Mouse (Mus musculus) adrenal gland, postnatal 14 days (tissue): ENCODE measurements around the gene Erlec1. TPM values are rescaled to one million over a fixed set of nuclear protein-coding genes. Genes with fewer than 3 reads are reported as not detected.

ENCODE experiments used
- DNase-seq: peaks from one replicate; pipeline ENCODE4 v3.0.0; 2021; ENCODE audit warnings: mixed read lengths
- long read RNA-seq, 2 experiments: library from polyadenylated mRNA; stranded (forward); transcript quantifications; one replicate each; pipeline ENCODE4 v2.0.0; 2021
- total RNA-seq: library from RNA; stranded (reverse); gene quantifications from 2 replicates; pipeline ENCODE4 v1.2.3, GENCODE M21; 2021

Gene Erlec1
- total RNA-seq = 54.5 and 67.3 TPM in 2 replicates
- long read RNA-seq, experiment 1, transcript Erlec1-201 (14 exons, 2,532 nt) = major isoform, 7 of 15 reads
- long read RNA-seq, experiment 1, partial matches to known transcripts = 4 of 15 reads
- long read RNA-seq, experiment 1, other reads (novel, unspliced or antisense) = 4 of 15 reads
- long read RNA-seq, experiment 2, transcript Erlec1-201 (14 exons, 2,532 nt) = major isoform, 9 of 15 reads
- long read RNA-seq, experiment 2, partial matches to known transcripts = 3 of 15 reads
- long read RNA-seq, experiment 2, other reads (novel, unspliced or antisense) = 3 of 15 reads

GRCm38 (mm10) chr11:30954279-30954725 lies at the start of gene Erlec1:
Gene Erlec1, minus strand, starts transcription at chr11:30954335.
- peak; percentile 94 for DNase-seq

DNA sequence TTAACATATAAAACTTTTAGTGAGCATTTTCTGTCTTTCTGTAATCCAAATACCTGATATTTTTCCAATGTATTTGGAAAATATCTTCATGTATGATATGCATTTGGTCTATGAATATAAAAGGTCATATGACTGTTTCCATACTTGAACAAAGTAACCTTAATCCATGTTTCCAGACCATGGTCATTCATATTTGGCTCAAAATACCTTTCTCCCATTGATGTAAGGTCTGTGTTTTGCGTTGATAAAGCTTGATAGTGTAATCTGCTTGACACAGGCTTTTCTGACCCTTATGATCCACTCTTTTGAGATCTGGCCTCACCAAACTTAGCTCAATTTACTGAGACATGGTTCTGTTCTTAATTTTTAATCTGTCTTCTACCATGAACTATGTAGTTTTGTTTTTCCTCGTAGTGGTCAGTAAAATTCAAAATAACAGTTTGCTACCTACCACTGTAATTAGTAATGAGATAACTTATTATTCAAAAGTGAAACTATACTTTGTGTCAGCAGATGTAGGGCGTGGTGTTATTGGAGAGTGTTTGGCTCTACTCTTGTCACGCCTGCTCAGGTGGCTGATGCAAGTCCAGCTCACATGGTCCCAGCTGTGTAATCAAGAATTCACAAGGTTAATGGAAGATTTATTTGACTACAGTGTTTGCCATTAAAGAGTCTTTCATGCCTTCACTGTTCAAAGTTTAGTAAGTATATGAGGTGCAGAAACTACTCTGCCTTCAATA lies 47.2 kb upstream of the Erlec1 start:
- no peak for DNase-seq

DNA sequence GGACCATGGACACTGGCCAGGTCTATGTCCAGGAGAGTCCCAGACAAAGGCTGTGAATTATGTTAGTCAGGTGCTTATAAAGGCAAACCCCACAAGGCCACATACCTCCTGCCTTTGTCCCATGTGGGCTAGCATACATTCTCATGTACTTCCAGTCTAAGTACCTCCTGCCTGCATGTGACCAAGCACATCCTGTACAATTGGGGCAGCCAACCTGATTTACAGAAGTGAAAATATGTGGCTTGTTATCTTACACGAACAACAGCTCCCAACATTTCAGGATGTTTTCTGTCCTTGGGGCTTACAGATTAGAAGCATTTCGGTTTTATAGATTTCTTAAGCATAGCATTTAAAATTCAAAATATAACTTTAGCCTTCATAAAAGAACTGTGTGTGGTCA lies 45.9 kb upstream of the Erlec1 start:
- DNase-seq = no peak

- no peak for DNase-seq
Observed at GRCm38 (mm10) chr11:30998704-30999103, 44.6 kb upstream of the Erlec1 start.

GRCm38 (mm10) chr11:30998199-30998598 lies 44.1 kb upstream of the Erlec1 start:
- no peak for DNase-seq

DNA sequence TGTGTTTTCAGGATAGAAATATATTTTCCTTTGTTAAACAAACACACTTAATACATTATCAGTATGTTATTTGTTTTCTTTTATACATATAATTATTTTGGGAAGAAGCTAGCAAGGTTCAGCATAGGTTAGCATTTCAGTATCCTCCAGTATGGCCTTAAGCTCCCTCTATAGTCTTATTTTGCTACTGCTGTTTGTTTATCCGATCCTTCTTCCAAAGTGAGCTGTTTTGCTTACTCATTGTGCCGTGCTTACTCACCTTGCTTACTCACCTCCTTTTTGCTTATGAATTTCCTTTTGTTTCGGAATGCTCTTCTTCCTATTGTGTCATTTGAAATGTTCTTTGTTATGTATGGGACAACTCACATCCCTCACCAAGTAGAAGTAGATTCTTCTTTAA lies 42.5 kb upstream of the Erlec1 start:
- no peak for DNase-seq

DNA sequence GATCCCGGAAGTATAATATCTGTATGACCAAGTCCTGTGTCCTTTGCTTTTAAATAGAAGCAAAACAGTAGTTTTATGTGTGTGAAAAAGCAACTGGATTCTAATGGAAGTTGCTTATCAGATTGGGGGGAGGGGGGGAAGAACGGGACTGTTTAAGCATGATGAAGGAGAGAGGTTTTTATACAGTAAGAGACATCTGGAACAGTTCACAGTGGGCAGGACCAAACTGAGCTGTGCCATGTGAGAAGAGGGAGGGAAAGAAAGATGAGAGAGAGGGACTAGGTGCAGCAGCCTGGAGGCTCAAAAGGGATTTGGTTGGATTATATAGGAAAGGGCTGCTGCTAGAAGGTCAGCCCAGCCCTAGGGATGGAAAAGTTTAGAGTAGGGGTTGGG lies 32.5 kb upstream of the Erlec1 start:
- DNase-seq = no peak

DNA sequence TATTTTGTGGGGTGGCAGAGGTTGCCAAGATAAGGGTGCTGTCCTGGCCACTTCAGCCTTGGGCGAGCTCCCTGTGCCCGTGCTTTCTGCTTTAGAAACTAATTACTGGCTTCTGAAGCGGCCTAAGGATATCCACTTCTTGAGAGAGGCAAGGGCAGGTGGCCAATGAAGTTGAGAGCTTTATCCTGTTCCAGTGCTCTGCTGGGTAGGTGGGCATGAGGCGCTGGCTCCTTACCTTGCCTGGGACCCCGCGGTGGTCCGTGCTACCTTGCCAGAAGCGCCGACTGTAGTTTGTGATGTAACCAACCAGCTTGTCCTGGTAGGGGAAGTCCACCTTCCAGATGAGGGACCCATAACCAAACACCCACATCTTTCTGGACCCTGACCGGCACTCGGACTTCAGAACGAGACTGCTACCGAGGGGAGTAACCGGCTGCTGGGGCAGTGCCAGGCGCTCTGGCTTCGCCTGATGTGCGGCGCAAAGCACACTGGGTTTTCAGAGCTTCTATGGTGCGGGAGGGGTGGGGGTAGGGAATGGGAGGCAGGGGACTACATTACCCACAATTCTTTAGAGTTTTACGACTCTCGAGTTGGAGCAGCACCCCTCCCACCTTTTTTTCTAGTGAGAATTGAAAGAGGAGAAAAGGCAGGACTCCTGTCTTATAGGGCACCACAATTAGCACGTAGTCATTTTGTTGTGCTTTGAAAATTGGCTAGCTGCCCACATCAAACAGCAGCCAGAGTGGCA lies 31.9 kb upstream of the Erlec1 start, which contains the start of gene Chac2:
TSS of gene Chac2 (minus strand) at position 474 of the 748 bp plus-strand sequence.
- DNase-seq = peak; percentile 95

- DNase-seq = no peak
Observed at GRCm38 (mm10) chr11:30985237-30985636, 31.1 kb upstream of the Erlec1 start.

DNA sequence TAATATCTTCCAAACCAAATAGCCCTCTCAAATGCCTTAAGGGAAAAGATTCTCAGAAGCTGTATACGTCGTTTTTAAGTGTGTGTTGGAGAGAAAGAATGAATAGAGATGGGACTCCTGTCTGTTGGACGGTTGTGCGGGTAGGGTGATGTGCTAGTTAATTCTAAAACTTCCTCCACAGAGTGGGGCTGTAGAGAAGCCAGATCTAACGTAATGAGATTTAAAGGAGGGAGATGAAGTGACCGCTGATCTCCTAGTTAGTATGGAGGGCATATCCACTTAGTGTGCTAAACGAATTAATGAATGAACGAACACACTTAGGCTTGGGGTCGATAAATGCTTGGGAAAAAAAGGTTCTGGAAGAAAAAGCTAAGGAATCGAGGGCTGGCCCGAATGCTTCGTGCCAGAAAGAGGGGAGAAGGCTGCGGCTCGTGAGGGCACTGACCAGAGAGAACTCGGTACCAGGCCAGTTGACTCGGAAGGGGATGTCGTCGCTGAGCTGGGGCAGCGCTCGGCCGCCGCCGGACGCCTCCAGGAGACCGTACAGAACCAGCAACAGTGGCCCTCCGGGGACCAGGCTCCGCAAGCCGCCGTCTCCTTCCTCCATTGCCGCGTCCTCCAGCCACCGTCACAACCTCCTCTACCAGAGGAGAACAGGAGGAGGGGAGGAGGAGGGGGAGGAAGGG lies 523 bp downstream of the Erlec1 start:
- DNase-seq = peak; percentile 64

GRCm38 (mm10) chr11:30952829-30953228 lies 1.3 kb downstream of the Erlec1 start:
- no peak for DNase-seq

DNA sequence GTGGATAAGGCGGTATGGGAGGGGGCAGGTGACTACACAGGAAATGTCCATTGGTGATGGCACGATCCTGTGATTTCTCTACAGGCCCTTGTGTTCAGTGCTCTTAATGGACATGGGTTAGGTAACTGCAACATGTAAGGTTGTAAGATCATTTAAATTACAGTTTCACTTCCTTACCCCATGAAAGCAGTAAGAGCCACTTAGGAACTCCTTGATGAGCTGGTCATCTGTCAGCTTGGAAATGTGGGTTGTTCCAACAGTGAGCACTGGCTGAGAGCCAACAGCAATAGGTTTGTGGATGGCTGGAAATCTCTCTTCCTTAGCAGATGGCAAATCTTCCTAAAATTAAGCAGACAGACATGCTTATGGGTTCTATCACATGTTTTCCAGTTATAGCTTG lies 10.6 kb downstream of the Erlec1 start:
- DNase-seq = no peak

- no peak for DNase-seq
Observed at GRCm38 (mm10) chr11:30928498-30928897, 25.6 kb downstream of the Erlec1 start.

GRCm38 (mm10) chr11:30928079-30928478 lies 26.1 kb downstream of the Erlec1 start:
- no peak for DNase-seq

DNA sequence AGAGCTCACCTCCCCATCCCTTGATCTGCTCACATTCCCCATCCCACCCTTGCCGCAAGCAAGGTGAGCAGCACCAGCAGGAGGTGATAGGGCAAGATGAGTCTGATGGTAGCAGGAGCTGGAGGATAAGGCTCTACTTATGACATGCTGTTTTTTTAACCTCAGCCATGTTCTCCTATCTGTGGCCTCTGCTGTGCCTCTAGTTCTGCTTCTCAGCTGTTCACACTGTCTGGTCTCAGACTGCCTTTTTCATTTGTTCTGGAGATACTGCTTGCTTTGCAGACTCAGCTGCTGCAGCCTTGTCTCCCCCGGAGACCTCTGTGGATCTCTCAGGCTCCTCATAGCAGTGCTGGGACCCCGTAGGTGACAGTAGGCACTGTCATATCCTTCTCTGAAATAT lies 30.9 kb downstream of the Erlec1 start:
- no peak for DNase-seq

DNA sequence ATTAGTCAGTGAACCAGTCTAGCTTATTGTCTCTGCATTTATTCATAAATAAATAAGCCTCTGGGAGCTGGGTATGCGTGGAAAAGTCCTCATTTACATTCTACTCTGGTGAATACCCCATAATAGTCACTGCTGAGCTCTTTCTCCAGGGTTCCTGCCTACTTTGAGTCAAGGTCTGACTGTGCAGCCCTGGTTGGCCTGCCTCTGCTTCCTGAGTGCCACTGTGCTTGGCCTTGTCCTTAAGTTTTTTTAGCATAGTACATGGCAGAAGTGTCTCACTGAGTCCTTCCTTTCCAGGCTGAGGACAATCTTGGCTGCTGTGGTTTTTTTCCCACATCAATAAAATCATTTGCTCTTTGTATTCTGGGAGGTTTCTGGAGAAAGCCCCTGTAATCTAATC lies 33.5 kb downstream of the Erlec1 start:
- peak; percentile 11 for DNase-seq

- DNase-seq = no peak
Observed at GRCm38 (mm10) chr11:30912311-30912710, 41.8 kb downstream of the Erlec1 start.

DNA sequence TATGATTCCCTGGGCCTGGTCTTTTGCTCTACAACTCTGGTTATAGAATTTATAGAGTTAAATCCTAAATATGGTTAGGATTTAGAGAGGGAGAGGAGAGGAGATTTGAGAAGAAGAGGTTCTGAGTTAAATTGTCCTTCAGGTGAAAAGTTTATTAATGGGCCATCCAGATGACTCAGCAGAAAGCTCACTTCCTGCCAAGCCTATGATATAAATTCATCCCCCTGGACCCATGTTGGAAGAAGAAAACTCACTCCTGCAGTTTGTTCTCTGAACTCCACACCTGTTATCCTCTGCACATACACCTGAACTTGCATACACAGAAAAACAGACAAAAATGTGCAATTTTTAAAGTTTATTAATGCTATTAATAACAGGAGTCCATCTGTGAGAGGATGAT lies 54.8 kb downstream of the Erlec1 start:
- DNase-seq = no peak

DNA sequence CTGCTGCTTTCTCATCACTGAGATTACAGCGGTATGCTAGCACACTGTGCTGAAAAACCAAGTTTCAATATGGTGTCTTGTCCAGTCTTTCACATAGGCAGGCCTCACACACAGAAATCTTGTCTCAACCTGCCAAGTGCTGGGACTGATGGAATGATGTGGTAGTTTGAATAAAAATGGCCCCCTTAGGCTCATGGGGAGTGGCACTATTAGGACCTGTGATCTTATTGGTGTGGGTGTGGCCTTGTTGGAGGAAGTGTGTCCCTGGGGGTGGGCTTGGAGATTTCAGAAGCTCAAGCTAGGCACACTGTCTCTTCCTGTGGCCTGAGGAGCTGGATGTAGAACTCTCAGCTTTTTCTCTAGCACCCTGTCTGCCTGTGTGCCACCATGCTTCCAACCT lies 57.9 kb downstream of the Erlec1 start:
- DNase-seq = no peak

DNA sequence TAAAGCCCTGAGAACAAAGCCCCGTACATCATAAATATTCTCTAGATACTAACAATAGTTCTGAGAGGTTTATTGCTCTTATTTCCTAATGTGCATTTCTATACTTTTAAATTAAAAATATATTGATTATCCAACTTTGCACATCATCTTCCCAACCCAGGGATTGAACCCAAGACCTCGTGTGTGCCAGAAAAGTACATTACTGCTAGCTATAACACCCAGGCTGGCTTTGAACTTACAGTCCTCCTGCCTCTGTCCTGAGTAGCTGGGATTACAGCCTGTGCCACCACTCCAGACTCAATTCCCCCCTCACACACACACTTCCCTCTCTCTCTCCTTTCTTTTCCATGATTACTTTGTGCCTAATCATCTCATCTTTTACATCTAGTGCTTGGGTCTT lies 66.0 kb downstream of the Erlec1 start:
- no peak for DNase-seq

DNA sequence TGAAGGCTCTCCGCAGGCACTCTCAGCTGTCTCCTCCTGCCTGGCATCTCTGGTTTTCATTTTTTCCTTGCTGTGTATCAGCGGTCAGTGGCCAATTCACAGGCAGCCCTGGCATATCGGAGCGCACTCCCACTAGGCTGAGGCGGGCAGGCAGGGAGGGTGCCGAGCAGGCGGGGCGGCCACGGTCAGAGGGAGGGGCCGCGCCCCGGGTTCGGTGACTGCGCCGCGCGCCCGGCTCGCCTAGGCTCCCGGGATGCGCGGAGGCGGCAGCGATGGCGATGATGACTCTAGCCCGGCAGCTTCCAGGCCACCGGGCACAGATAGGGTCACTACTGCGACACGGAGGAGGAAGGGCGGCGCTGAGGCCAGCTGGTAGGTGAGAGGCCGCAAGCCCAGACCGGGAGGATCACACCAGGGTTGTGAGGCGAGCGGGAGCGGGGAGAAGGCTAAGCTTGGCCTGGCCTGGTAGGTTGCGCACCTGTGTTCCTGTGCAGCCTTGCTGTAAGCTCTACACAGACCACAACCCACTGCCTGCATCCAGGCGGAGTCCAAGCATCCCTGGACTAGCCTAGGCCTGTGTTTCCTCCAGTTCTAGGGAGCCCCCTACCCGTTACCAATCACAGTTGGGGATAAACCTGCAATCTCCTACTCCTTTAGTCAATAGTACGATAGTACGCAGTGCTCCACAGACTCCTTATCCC lies 68.8 kb downstream of the Erlec1 start, which contains the start of the genes Gpr75 and Asb3:
TSS of gene Gpr75 (plus strand) at position 188 of the 701 bp plus-strand sequence.
TSS of gene Asb3 (plus strand) at position 246 of the 701 bp plus-strand sequence.
- DNase-seq = peak; percentile 87
